Mouse (Mus musculus): Measurements from ENCODE around the gene Hist1h3b. TPM values are rescaled to one million over a fixed set of nuclear protein-coding genes. Genes with fewer than 3 reads are reported as not detected.
A peak's percentile ranks its signal among the peaks of the same experiment; 100 is the strongest.

Gene Hist1h3b
- polyA plus RNA-seq, 1 experiment from 2014 or later = 6.7 TPM

DNA sequence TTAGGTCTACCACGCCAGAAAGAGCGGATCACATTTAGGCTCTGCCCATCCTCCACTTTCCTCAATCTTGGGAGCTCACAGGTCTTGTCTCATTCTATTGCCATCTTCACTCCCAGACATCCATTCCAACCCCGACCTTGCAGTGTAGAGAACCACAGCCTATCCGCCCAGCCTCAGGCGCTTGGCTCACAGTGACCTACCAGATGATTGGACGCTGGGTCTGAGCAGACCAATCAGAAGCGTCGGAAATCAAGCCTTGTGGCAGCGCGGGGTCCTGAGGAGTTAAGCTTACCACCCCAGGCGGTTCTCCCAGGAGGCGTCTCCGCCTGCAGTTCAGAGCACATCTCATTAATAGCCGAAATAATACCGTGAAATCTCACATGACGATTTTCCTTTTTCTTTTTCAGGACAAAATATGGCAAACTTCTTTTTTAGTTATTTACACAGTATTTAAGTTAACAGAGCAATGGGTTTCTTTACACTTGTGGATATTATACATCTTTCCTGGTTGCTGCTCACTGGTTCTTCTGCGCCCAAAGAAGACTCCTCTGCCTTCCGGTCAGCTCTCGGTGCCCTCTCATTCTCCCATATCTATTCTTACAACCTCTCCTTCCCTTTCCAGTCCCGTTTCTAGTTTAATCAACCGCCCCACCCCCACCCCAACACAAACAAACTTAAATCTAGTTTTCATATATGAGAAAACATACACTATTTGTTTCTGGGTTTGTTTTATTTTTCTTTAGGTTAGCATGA, 20.7 kb downstream of the Hist1h3b start:
- Histone ChIP-seq H3K9me3 (ENCODE audit: control insufficient read depth, low read length) (no peaks in the 10 kb centered on the region), H3K36me3 (ENCODE audit: control insufficient read depth, insufficient read depth, low read length) (no peaks in the 10 kb centered on the region), H3K9ac (ENCODE audit: low read length) (no peak overlapping the region), H3K4me1 (ENCODE audit: control insufficient read depth in 2 of 2, insufficient read depth in 2 of 2, low read length in 2 of 2) (peaks cover 6 to 10% of the 10 kb centered on the region in 2 experiments; a peak in 3 of 4 replicates), H3K4me2 (ENCODE audit: low read length) (peak overlapping the region; percentile 57), H3K27ac (replicated peaks in 1 of 2; ENCODE audit: control insufficient read depth in 1 of 2, insufficient read depth in 1 of 2, low read depth in 2 of 2, low read length in 2 of 2) (no peak overlapping the region), H3K4me3 (ENCODE audit: control insufficient read depth in 1 of 2, insufficient read depth in 1 of 2, low read depth in 1 of 2, low read length in 2 of 2) (0 out of 4 replicates have a peak overlapping the region, but pooled peaks of 1 of the 2 experiments have one; percentile 7), H3K27me3 (ENCODE audit: control insufficient read depth, insufficient read depth, low read length) (no peaks in the 10 kb centered on the region)
- peak; percentile 80; the same call in 1 of the 2 replicates for ATAC-seq (ENCODE audit: insufficient number of reproducible peaks, insufficient read depth, low FRiP score, low read depth)
- WGBS = 16% methylated on average over 21 of the region's 21 CpGs

DNA sequence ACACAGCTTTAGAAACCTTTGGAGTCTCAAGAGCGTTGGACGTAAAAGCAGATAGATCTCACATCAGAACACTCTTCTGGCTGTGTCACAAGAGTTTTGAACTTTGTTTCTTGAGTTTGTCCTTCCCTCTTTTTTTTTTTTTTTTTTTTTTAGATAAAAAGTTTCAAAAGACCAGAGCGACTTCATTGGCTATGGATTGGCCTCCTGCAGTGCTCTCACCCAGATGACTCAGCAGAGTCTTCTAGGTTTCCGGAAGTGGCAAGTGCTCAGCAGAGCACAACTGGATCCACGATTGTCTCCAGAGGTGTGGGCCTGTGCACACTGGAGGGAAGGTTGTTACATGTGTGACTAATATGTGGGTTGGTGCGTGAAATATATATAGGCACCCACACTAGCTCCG, 26.3 kb downstream of the Hist1h3b start:
- no peak overlapping the region for H3K4me3 ChIP-seq (ENCODE audit: control insufficient read depth in 1 of 2, insufficient read depth in 1 of 2, low read depth in 1 of 2, low read length in 2 of 2)
- ATAC-seq (ENCODE audit: insufficient number of reproducible peaks, insufficient read depth, low FRiP score, low read depth) = no peak
- WGBS = 91% methylated on average over 7 of the region's 7 CpGs

DNA sequence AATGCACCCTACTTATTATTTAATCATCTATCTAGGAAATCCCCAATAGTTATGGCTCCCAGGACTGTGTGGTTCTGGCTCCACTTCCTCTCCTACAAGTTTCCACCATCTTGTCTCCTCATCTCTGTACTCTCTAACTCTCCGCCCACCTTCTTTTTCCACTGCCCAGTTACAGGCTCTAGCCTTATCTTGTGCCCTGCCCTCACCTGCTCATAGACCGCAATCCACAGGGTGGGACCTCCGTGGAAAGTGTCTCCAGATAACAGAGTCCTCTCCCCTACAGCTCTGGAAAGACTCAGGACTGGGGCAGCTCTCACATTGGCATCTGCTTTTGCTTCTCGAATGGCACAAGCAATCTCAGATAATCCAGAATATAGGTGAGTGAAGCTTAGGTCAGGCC, 27.0 kb downstream of the Hist1h3b start:
- no peaks in the 10 kb centered on the region for H3K27me3 ChIP-seq (ENCODE audit: control insufficient read depth, insufficient read depth, low read length)
- WGBS = 47% methylated on average over 4 of the region's 4 CpGs
- H3K9me3 ChIP-seq (ENCODE audit: control insufficient read depth, low read length) = no peaks in the 10 kb centered on the region
- H3K4me3 ChIP-seq (ENCODE audit: control insufficient read depth in 1 of 2, insufficient read depth in 1 of 2, low read depth in 1 of 2, low read length in 2 of 2) = no peak overlapping the region
- no peak for ATAC-seq (ENCODE audit: insufficient number of reproducible peaks, insufficient read depth, low FRiP score, low read depth)
- no peaks in the 10 kb centered on the region for H3K36me3 ChIP-seq (ENCODE audit: control insufficient read depth, insufficient read depth, low read length)
- H3K4me2 ChIP-seq (ENCODE audit: low read length) = no peak overlapping the region
- 0 out of 4 replicates have a peak, but pooled peaks cover 0 to 3% of the 10 kb centered on the region in 2 experiments for H3K4me1 ChIP-seq (ENCODE audit: control insufficient read depth in 2 of 2, insufficient read depth in 2 of 2, low read length in 2 of 2)
- H3K9ac ChIP-seq (ENCODE audit: low read length) = no peak overlapping the region
- H3K27ac ChIP-seq (replicated peaks in 1 of 2; ENCODE audit: control insufficient read depth in 1 of 2, insufficient read depth in 1 of 2, low read depth in 2 of 2, low read length in 2 of 2) = no peak overlapping the region

More for the DNA sequence above, 26.3 kb downstream of the Hist1h3b start:
- Histone ChIP-seq H3K27ac (replicated peaks in 1 of 2; ENCODE audit: control insufficient read depth in 1 of 2, insufficient read depth in 1 of 2, low read depth in 2 of 2, low read length in 2 of 2) (no peak overlapping the region), H3K4me2 (ENCODE audit: low read length) (no peak overlapping the region), H3K36me3 (ENCODE audit: control insufficient read depth, insufficient read depth, low read length) (no peaks in the 10 kb centered on the region), H3K27me3 (ENCODE audit: control insufficient read depth, insufficient read depth, low read length) (no peaks in the 10 kb centered on the region), H3K4me1 (ENCODE audit: control insufficient read depth in 2 of 2, insufficient read depth in 2 of 2, low read length in 2 of 2) (peaks cover 0 to 5% of the 10 kb centered on the region in 2 experiments; a peak in 1 of 4 replicates), H3K9me3 (ENCODE audit: control insufficient read depth, low read length) (no peaks in the 10 kb centered on the region), H3K9ac (ENCODE audit: low read length) (no peak overlapping the region)

DNA sequence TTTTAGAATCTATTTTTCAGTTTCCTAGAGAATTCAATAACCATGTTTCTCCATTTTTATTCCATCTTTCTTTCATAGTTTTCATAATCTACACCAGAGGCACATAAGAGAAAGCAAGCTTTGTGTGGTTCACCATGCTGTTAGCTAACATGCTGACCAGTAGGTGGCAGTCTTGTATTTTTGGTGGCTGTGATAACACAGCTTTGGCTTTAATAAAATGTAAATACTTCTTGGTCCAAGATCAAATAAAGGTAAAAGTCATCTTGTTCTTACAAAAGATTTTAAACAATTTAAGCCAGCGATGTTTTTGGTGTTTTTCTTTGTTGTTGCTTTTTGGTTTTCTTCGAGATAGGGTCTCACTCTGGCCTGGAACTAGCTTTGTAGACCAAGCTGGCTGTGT, 40.5 kb downstream of the Hist1h3b start:
- Histone ChIP-seq H3K27me3 (ENCODE audit: control insufficient read depth, insufficient read depth, low read length) (no peaks in the 10 kb centered on the region), H3K4me1 (ENCODE audit: control insufficient read depth in 2 of 2, insufficient read depth in 2 of 2, low read length in 2 of 2) (no peaks in the 10 kb centered on the region), H3K9ac (ENCODE audit: low read length) (no peak overlapping the region), H3K9me3 (ENCODE audit: control insufficient read depth, low read length) (no peaks in the 10 kb centered on the region), H3K4me3 (ENCODE audit: control insufficient read depth in 1 of 2, insufficient read depth in 1 of 2, low read depth in 1 of 2, low read length in 2 of 2) (no peak overlapping the region), H3K4me2 (ENCODE audit: low read length) (no peak overlapping the region), H3K27ac (replicated peaks in 1 of 2; ENCODE audit: control insufficient read depth in 1 of 2, insufficient read depth in 1 of 2, low read depth in 2 of 2, low read length in 2 of 2) (no peak overlapping the region), H3K36me3 (ENCODE audit: control insufficient read depth, insufficient read depth, low read length) (no peaks in the 10 kb centered on the region)
- WGBS = 29% methylated on average over 2 of the region's 2 CpGs
- no peak for ATAC-seq (ENCODE audit: insufficient number of reproducible peaks, insufficient read depth, low FRiP score, low read depth)

DNA sequence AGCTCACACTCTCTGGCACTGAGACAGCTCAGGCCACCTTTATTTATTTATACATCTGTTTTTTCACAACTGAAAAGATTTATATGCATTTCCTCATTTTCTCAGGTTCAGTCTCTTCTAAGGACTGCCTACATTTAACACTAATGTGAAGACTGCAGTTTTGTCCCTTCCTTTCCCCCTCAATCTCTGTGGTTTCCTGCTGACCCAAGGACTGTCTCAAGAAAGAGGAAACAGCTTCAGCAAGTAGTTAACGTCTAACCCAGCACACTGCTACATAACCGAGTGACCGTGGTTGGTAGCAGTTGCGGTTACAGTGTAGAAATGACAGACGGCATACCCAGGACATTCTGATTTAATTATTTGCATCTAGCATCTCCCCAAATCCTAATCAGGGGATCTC, 47.3 kb downstream of the Hist1h3b start:
- 80% methylated on average over 5 of the region's 5 CpGs for WGBS
- Histone ChIP-seq H3K4me1 (ENCODE audit: control insufficient read depth in 2 of 2, insufficient read depth in 2 of 2, low read length in 2 of 2) (no peaks in the 10 kb centered on the region), H3K36me3 (ENCODE audit: control insufficient read depth, insufficient read depth, low read length) (no peaks in the 10 kb centered on the region), H3K4me2 (ENCODE audit: low read length) (no peak overlapping the region), H3K27me3 (ENCODE audit: control insufficient read depth, insufficient read depth, low read length) (no peaks in the 10 kb centered on the region), H3K9ac (ENCODE audit: low read length) (no peak overlapping the region), H3K4me3 (ENCODE audit: control insufficient read depth in 1 of 2, insufficient read depth in 1 of 2, low read depth in 1 of 2, low read length in 2 of 2) (no peak overlapping the region), H3K9me3 (ENCODE audit: control insufficient read depth, low read length) (no peaks in the 10 kb centered on the region), H3K27ac (replicated peaks in 1 of 2; ENCODE audit: control insufficient read depth in 1 of 2, insufficient read depth in 1 of 2, low read depth in 2 of 2, low read length in 2 of 2) (no peak overlapping the region)
- ATAC-seq (ENCODE audit: insufficient number of reproducible peaks, insufficient read depth, low FRiP score, low read depth) = no peak

Small RNA genes lying within 50 kb of the gene (microRNA-seq; reads per million reads assigned to microRNA genes)
- gene Gm44314 (not detected), gene Gm44484 (not detected)

Other genes starting within 250 kb of the Hist1h3b start
- gene Hist1h4h, start 221.2 kb upstream of the Hist1h3b start, polyA plus RNA-seq (2014; fragmentation: Nextera tagmentation; extraction: Ambion mirVana) = 7.5 and 8.5 TPM in 2 replicates
- 3.8 and 5.4 TPM in 2 replicates for gene Hist1h2af, start 218.4 kb upstream of the Hist1h3b start, polyA plus RNA-seq (2014; fragmentation: Nextera tagmentation; extraction: Ambion mirVana)
- 3.0 and 4.3 TPM in 2 replicates for gene Hist1h3g, start 216.8 kb upstream of the Hist1h3b start, polyA plus RNA-seq (2014; fragmentation: Nextera tagmentation; extraction: Ambion mirVana)
- gene Hist1h2bh, start 208.9 kb upstream of the Hist1h3b start, polyA plus RNA-seq (2014; fragmentation: Nextera tagmentation; extraction: Ambion mirVana) = 0.65 and 0.66 TPM in 2 replicates
- gene Hist1h3f, start 208.2 kb upstream of the Hist1h3b start, polyA plus RNA-seq (2014; fragmentation: Nextera tagmentation; extraction: Ambion mirVana) = 0.65 and 0.72 TPM in 2 replicates
- not detected in 2 replicates for gene Hist1h4f, start 200.6 kb upstream of the Hist1h3b start, polyA plus RNA-seq (2014; fragmentation: Nextera tagmentation; extraction: Ambion mirVana)
- gene Hist1h1d, start 199.0 kb upstream of the Hist1h3b start, polyA plus RNA-seq (2014; fragmentation: Nextera tagmentation; extraction: Ambion mirVana) = 0.24 and 0.41 TPM in 2 replicates
- gene Hist1h3e, start 189.9 kb upstream of the Hist1h3b start, polyA plus RNA-seq (2014; fragmentation: Nextera tagmentation; extraction: Ambion mirVana) = 2.0 TPM in 2 replicates
- gene Hist1h2ae, start 181.0 kb upstream of the Hist1h3b start, polyA plus RNA-seq (2014; fragmentation: Nextera tagmentation; extraction: Ambion mirVana) = 34.9 and 49.1 TPM in 2 replicates
- gene Hist1h2bg, start 180.9 kb upstream of the Hist1h3b start, polyA plus RNA-seq (2014; fragmentation: Nextera tagmentation; extraction: Ambion mirVana) = 3.7 and 6.2 TPM in 2 replicates
- gene Hist1h2bf, start 178.1 kb upstream of the Hist1h3b start, polyA plus RNA-seq (2014; fragmentation: Nextera tagmentation; extraction: Ambion mirVana) = 0.61 and 3.7 TPM in 2 replicates
- gene Hist1h2ad, start 177.9 kb upstream of the Hist1h3b start, polyA plus RNA-seq (2014; fragmentation: Nextera tagmentation; extraction: Ambion mirVana) = 0.44 and 0.53 TPM in 2 replicates
- gene Hist1h3d, start 176.5 kb upstream of the Hist1h3b start, polyA plus RNA-seq (2014; fragmentation: Nextera tagmentation; extraction: Ambion mirVana) = 2.2 and 3.7 TPM in 2 replicates
- gene Hist1h4d, start 170.7 kb upstream of the Hist1h3b start, polyA plus RNA-seq (2014; fragmentation: Nextera tagmentation; extraction: Ambion mirVana) = 38.6 and 49.0 TPM in 2 replicates
- 1.3 and 1.8 TPM in 2 replicates for gene Hist1h2be, start 131.1 kb upstream of the Hist1h3b start, polyA plus RNA-seq (2014; fragmentation: Nextera tagmentation; extraction: Ambion mirVana)
- gene Hist1h1e, start 129.7 kb upstream of the Hist1h3b start, polyA plus RNA-seq (2014; fragmentation: Nextera tagmentation; extraction: Ambion mirVana) = 8.7 and 10.0 TPM in 2 replicates
- gene Hist1h2ac, start 68.3 kb upstream of the Hist1h3b start, polyA plus RNA-seq (2014; fragmentation: Nextera tagmentation; extraction: Ambion mirVana) = 0.46 and 0.65 TPM in 2 replicates
- 51.9 and 57.5 TPM in 2 replicates for gene Hist1h2bc, start 68.1 kb upstream of the Hist1h3b start, polyA plus RNA-seq (2014; fragmentation: Nextera tagmentation; extraction: Ambion mirVana)
- 0.30 TPM in 1 of 2 replicates, not detected in the other for gene Hist1h1t, start 56.5 kb upstream of the Hist1h3b start, polyA plus RNA-seq (2014; fragmentation: Nextera tagmentation; extraction: Ambion mirVana)
- gene Hist1h4c, start 53.8 kb upstream of the Hist1h3b start, polyA plus RNA-seq (2014; fragmentation: Nextera tagmentation; extraction: Ambion mirVana) = 2.2 and 3.2 TPM in 2 replicates
- gene Hfe, start 41.4 kb upstream of the Hist1h3b start, polyA plus RNA-seq (2014; fragmentation: Nextera tagmentation; extraction: Ambion mirVana) = 13.0 and 15.1 TPM in 2 replicates
- gene Hist1h1c, start 13.5 kb upstream of the Hist1h3b start, polyA plus RNA-seq (2014; fragmentation: Nextera tagmentation; extraction: Ambion mirVana) = 36.9 and 43.9 TPM in 2 replicates
- gene Hist1h3c, start 6.7 kb upstream of the Hist1h3b start, polyA plus RNA-seq (2014; fragmentation: Nextera tagmentation; extraction: Ambion mirVana) = 2.5 and 2.7 TPM in 2 replicates
- gene Hist1h2bb, start 5.5 kb upstream of the Hist1h3b start, polyA plus RNA-seq (2014; fragmentation: Nextera tagmentation; extraction: Ambion mirVana) = 1.7 and 2.3 TPM in 2 replicates
- 14.5 and 14.6 TPM in 2 replicates for gene Hist1h2ab, start 1.1 kb upstream of the Hist1h3b start, polyA plus RNA-seq (2014; fragmentation: Nextera tagmentation; extraction: Ambion mirVana)
- gene Hist1h4b, start 4.7 kb downstream of the Hist1h3b start, polyA plus RNA-seq (2014; fragmentation: Nextera tagmentation; extraction: Ambion mirVana) = 0.63 TPM in 1 of 2 replicates, not detected in the other
- gene Hist1h4a, start 9.0 kb downstream of the Hist1h3b start, polyA plus RNA-seq (2014; fragmentation: Nextera tagmentation; extraction: Ambion mirVana) = 1.1 TPM in 1 of 2 replicates, not detected in the other
- gene Hist1h3a, start 10.1 kb downstream of the Hist1h3b start, polyA plus RNA-seq (2014; fragmentation: Nextera tagmentation; extraction: Ambion mirVana) = 2.6 and 3.0 TPM in 2 replicates
- gene Hist1h1a, start 11.4 kb downstream of the Hist1h3b start, polyA plus RNA-seq (2014; fragmentation: Nextera tagmentation; extraction: Ambion mirVana) = 1.6 and 2.7 TPM in 2 replicates
- not detected in 2 replicates for gene Trim38, start 17.6 kb downstream of the Hist1h3b start, polyA plus RNA-seq (2014; fragmentation: Nextera tagmentation; extraction: Ambion mirVana)
- gene Slc17a2, start 54.7 kb downstream of the Hist1h3b start, polyA plus RNA-seq (2014; fragmentation: Nextera tagmentation; extraction: Ambion mirVana) = not detected in 2 replicates
- gene Slc17a3, start 87.2 kb downstream of the Hist1h3b start, polyA plus RNA-seq (2014; fragmentation: Nextera tagmentation; extraction: Ambion mirVana) = not detected in 2 replicates
- gene Slc17a1, start 115.5 kb downstream of the Hist1h3b start, polyA plus RNA-seq (2014; fragmentation: Nextera tagmentation; extraction: Ambion mirVana) = not detected in 2 replicates
- not detected in 2 replicates for gene Slc17a4, start 162.7 kb downstream of the Hist1h3b start, polyA plus RNA-seq (2014; fragmentation: Nextera tagmentation; extraction: Ambion mirVana)
- gene Hist1h2ba, start 181.9 kb downstream of the Hist1h3b start, polyA plus RNA-seq (2014; fragmentation: Nextera tagmentation; extraction: Ambion mirVana) = not detected in 2 replicates
- gene Hist1h2aa, start 182.2 kb downstream of the Hist1h3b start, polyA plus RNA-seq (2014; fragmentation: Nextera tagmentation; extraction: Ambion mirVana) = not detected in 2 replicates
- gene Scgn, start 238.9 kb downstream of the Hist1h3b start, polyA plus RNA-seq (2014; fragmentation: Nextera tagmentation; extraction: Ambion mirVana) = not detected in 2 replicates

Data from heart, embryonic 14.5 days (tissue).